Mouse (Mus musculus) left cerebral cortex, adult 2 months (tissue): ENCODE measurements around the gene Lag3. TPM values are rescaled to one million over a fixed set of nuclear protein-coding genes. Genes with fewer than 3 reads are reported as not detected.

Source experiments
- DNase-seq, 2 experiments: peaks; one replicate each; pipeline ENCODE4 v3.0.0; 2021 to 2022; ENCODE audit warnings: low spot score in 2 of 2, mixed read lengths in 1 of 2; ENCODE audit errors: extremely low spot score in 1 of 2
- H3K27ac ChIP-seq: fragments of 200-600 bp; 2 replicates; pipeline ENCODE4 v1.8.1; 2022
- H3K4me3 ChIP-seq: fragments of 200-600 bp; 2 replicates; pipeline ENCODE4 v1.8.1; 2022
- CTCF ChIP-seq: fragments of 200-600 bp; IDR thresholded peaks from 2 replicates; pipeline ENCODE4 v1.8.1; 2022; ENCODE audit warnings: antibody characterized with exemption, mild to moderate bottlenecking, moderate library complexity
- intact Hi-C: fragments of 180-260 bp; cut with DNase I; formaldehyde crosslinking; loops from one replicate; pipeline ENCODE4 v1.15.1; 2025
- long read RNA-seq, 2 experiments: library from polyadenylated mRNA; stranded (forward); transcript quantifications; one replicate each; pipeline ENCODE4 v2.0.0; 2021; ENCODE audit warnings: borderline mapping rate in 2 of 2
- total RNA-seq, 2 experiments: library from RNA; stranded (reverse); gene quantifications; 2 replicates each; pipeline ENCODE4 v1.2.3; 2021

The Lag3 gene
- 1 to 10 TPM; 2.1 to 3.1 TPM for total RNA-seq
- long read RNA-seq, experiment 1, partial matches to known transcripts: 0 of 1 reads
- long read RNA-seq, experiment 1, other reads (novel, unspliced or antisense): 0 of 1 reads
- long read RNA-seq, experiment 2, partial matches to known transcripts: 0 of 1 reads
- long read RNA-seq, experiment 2, other reads (novel, unspliced or antisense): 0 of 1 reads

DNA sequence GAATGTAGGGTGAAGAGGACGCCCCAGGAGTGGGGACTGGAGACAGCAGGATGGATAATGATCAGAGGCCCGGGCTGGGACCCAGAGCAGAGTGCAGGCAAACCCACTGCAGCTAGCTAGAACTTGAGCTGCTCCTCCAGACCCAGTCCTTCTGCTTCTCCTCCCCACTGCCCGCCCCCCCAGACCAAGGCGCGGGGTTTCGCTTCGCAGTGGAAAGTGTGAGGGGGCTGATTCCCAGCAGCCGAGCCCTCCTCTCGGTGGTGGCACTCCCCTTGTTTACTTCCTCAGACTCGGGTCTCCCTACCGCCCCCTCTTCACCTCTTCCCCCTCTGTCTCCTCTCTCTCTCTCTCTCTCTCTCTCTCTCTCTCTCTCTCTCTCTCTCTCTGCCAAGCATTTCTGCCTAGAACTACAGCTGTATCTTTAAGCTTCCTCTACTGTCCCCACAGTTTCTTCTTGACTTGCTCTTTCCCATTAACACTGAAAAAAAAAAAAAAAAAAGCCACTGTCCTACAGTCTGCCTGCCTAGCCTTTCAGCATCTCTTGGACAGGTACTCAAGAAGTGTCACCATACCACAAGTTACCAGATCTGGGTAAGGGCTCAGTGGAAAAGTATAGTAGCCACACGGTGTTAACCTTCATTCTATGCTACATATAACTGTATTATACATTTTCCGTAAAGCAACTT lies at the start of gene Lag3:
Gene Lag3 (minus strand): TSS at position 173 of the 686 bp plus-strand sequence.
- intact Hi-C loops: no loop called here
- H3K4me3 ChIP-seq: no peak within 1 kb of the TSS
- no peak within 1 kb of the TSS for H3K27ac ChIP-seq
- no peak for TF ChIP-seq CTCF
- no peak for DNase-seq

DNA sequence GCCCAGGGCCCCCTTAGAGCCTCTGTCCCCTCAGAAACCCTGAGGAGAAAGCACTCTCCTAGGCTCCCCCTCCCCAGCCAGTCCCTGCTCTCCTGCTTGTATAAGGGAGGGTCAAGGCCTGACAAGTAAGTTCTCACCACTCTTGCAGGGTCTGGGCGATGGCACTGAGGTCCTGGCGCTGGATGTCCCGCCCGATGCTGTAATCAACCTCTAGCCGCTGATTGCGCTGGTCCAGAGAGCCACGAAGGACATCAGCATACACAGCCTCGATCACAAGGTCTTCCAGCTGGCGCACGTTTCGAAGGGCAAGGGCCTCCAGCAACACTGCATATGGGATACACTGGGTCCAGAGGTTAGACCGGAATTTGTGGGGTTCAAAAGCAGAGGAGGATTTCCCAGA lies 49.5 kb upstream of the Lag3 start:
- Histone ChIP-seq H3K4me3 (no peak overlapping the region), H3K27ac (no peak overlapping the region)
- intact Hi-C loops: no loop called here
- DNase-seq: no peak
- no peak for TF ChIP-seq CTCF

DNA sequence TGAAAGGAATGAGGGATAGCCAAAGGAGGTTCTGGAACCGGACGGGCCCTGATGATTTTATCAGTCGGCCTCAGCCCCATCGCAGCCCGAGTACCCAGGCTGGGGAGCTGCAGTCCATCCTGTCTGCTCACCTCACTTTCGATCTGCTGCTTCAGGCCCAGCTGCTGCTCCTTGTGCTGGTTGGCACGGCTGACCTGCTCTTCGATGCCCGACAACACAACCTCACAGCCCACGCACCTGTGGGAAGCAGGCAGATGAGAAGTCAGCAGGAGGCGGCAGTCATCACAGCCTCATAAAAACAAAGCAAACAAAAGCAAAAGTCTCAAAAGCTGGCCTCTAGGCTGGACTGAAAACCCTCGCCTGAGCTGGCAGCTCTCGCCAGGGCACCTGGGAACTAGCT lies 48.5 kb upstream of the Lag3 start:
- TF ChIP-seq CTCF: no peak
- H3K4me3 ChIP-seq: no peak overlapping the region
- H3K27ac ChIP-seq: no peak overlapping the region
- intact Hi-C loops: no loop called here
- no peak for DNase-seq

DNA sequence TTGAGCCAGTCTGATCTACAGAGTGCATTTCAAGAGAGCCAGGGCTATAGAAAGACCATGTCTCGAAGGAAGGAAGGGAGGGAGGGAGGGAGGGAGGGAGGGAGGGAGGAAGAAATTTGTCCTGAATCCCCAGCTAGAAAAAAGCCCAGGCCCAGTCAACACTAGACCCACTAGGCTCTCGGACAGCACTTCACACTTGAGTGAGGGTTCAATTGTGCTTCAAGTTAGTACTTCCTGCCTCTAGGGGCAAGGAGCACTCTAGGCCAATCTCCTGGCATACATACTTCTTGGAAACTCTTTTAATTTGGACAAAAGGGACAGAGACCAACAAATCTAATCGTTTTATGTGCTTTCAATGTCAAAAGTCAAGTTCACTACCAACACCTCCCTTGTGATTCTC lies 46.6 kb upstream of the Lag3 start:
- intact Hi-C loops: no loop called here
- Histone ChIP-seq H3K27ac (no peak overlapping the region), H3K4me3 (no peak overlapping the region)
- DNase-seq: no peak
- TF ChIP-seq CTCF: no peak

DNA sequence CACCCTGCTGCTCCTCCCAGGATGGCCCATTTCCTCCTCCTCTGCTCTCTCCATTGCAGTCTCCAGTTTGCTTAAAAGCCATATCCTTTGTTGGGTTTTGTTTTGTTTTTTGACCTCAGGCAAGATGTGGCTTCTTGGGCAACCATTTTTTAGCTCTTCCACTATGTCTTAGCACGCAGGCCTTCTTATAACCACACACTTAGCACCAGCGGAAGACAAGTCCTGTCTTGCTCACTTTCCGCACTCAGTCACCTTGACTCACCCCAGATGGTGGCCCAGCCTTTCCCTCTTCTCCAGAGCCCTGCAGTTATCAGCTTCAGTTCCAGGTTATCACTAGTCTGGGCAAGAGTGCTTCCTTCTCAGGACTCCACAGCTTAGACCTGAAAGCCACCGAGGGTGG lies 43.7 kb upstream of the Lag3 start:
- Histone ChIP-seq H3K27ac (no peak overlapping the region), H3K4me3 (no peak overlapping the region)
- intact Hi-C loops: no loop called here
- TF ChIP-seq CTCF: no peak
- DNase-seq: no peak

DNA sequence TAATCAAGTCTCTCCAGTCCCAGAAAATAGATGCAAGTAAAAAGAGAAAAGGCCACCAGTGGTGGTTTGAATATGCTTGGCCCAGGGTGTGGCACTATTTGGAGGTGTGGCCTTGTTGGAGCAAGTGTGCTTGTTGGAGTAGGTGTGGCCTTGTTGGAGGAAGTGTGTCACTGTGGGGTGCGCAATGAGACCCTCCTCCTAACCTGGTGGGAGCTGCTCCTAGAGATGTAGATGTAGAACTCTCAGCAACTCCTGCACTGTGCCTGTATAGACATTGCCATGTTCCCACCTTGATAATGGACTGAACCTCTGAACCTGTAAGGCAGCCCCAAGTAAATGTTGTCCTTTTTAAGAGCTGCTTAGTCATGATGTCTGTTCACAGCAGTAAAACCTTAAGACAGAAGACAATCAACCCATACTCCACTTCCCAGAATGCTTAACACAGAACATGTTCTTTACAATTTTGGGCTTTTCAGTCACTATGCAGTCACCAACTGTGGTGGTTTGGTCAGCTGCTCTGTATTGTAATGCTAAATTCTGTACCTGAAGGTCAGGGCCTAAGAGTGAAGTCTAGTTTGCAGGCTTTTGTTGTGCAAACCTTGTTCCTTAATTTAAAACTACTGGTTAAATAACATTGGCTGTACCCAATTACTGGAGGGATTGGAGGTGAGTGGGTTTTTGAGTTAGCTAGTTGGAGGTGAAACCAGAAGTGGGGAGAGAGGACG lies 42.6 kb upstream of the Lag3 start:
- no peak for TF ChIP-seq CTCF
- no peak overlapping the region for H3K27ac ChIP-seq
- intact Hi-C loops: no loop called here
- no peak overlapping the region for H3K4me3 ChIP-seq
- DNase-seq: no peak

DNA sequence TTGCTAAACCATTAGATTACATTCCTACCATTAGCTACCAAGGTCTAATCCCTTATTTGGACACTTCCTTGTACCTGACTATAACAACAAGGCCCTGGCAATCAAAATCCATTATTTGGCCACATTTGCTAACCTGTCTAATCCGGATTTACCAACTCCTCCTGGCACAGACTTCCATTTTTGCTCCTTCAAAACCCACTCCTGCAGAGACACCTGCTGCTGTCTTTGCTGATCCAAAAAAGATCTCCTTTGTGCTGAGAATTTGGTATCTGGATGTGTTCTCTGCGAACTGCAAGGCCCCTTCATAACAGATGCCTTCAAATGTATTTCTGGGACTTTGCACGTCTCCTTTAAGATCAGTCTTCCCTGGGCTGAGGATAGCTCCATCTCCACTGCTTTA lies 32.0 kb upstream of the Lag3 start:
- no peak for DNase-seq
- H3K4me3 ChIP-seq: no peak overlapping the region
- no peak overlapping the region for H3K27ac ChIP-seq
- TF ChIP-seq CTCF: no peak
- intact Hi-C loops: no loop called here

DNA sequence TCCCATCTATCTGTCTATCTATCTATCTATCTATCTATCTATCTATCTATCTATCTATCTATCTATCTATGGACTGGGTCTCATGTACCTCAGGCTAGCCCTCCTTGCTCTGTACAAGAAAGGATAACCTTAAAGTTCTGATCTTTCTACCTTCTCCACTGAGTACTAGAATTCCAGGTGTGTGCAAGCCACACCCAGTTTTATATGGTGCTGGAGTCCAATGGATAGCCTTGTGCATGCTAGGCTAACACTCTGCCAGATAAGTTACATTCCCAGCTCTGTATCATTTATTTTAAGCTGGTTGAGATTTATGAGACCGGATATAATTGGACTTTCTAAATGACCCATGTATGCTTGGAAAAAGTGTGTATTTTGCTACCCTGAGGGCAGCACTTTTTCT lies 30.2 kb upstream of the Lag3 start:
- intact Hi-C loops: no loop called here

DNA sequence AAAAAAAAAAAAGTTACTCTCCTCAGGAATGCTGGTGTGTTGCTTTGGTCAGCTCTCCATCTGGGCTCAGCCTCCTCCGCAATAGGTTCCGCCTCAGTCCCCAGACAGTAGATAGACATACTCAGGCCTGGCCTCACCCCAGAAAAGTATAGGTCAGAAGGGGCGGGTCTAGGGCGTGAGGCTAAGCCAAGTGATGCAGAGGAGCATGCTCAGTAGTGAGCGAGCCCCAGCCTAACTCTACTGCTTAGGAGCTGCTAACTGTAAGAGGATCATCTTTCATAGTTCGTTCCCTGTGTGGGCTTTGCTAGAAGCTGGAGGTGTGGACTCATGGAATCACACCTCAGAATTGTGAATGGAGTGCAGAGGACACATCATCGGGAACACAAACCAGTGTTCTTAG lies 27.0 kb upstream of the Lag3 start:
- Histone ChIP-seq H3K27ac (no peak overlapping the region), H3K4me3 (no peak overlapping the region)
- no peak for TF ChIP-seq CTCF
- intact Hi-C loops: no loop called here
- DNase-seq: no peak

More for the DNA sequence above, 30.2 kb upstream of the Lag3 start:
- H3K27ac ChIP-seq: no peak overlapping the region
- no peak for DNase-seq
- no peak for TF ChIP-seq CTCF
- no peak overlapping the region for H3K4me3 ChIP-seq

DNA sequence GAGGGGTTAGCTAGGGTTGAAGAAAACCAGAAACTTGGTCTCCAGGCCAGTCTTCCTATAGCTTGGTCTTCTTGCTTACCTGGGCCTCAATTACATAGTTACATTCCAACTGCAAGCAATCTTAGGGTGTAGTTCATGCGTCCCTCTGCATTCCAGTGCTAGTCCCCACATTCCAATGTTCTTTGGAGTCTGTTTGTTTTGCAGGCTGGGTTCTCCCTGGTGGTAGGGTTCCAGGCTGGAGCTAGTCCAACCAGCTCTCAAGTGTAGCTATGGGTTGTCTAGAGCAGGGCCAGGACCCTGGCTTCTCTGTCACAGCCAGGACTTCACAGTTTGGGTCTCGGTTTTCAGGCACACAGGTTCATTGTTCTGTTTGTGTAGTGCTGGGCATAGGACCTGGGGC lies 26.0 kb upstream of the Lag3 start:
- no peak overlapping the region; the same call in 1 of the 2 replicates for H3K27ac ChIP-seq
- intact Hi-C loops: no loop called here
- no peak for TF ChIP-seq CTCF
- no peak overlapping the region for H3K4me3 ChIP-seq
- no peak for DNase-seq

DNA sequence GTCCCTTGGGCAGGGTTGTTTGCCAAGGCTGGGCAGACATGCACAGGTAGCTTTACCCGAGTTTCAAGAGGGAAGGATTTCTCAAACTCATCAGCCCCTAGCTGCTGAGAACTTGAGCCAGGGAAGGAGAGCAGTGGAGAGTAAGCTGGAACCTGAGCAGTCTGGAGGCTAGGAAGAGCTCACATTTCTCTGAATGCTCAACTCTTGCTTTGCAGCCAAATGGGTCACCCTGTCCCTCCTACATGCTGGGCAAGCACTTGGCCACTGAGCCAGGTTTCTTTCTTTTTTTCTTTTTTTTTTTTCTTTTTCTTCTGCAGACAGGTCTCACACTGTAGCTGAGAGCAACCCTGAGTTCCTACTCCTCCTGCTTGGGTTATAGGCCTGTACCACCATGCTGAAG lies 25.2 kb upstream of the Lag3 start:
- intact Hi-C loops: no loop called here
- no peak overlapping the region; the same call in 1 of the 2 replicates for H3K27ac ChIP-seq
- TF ChIP-seq CTCF: no peak

DNA sequence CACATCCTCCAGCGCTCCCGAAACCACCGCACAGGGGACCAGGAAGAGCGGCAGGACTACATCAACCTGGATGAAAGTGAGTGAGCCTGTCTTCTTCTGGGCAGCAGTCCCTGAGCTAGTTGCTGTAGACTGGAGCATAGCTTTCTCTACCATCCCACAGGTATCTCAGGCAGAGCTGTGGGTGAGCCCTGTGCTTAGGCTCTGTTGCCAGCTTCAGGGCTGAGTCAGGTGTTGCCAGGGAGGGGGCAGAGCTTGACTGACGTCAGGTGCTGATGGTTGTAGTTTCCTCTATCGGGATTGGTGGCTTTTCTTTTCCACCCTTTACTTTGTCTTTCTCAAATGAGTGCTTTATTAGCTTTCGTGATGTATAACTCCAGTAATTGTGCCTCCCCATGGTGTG lies 23.2 kb upstream of the Lag3 start:
- no peak for TF ChIP-seq CTCF
- intact Hi-C loops: loop anchor here (5.0 kb wide), 1 partner anchor 153 kb away; no protein-coding TSS in a partner anchor
- DNase-seq: no peak
- Histone ChIP-seq H3K27ac (no peak overlapping the region; the same call in 1 of the 2 replicates), H3K4me3 (no peak overlapping the region)

More for the DNA sequence above, 25.2 kb upstream of the Lag3 start:
- no peak overlapping the region for H3K4me3 ChIP-seq
- no peak for DNase-seq
